Mouse (Mus musculus): ENCODE data around the gene Wdr90. TPM values are rescaled to one million over a fixed set of nuclear protein-coding genes. Genes with fewer than 3 reads are reported as not detected.

The Wdr90 gene
- total RNA-seq (2018; cell fraction: chromatin; rRNA removed): 10 to 100 TPM in 24 of 26 experiments, 1 to 10 TPM in 2; 6.3 to 54.1 (median 25.6) TPM
- 1 to 10 TPM in 18 of 26 experiments, under 1 TPM in 8; 0.58 to 3.5 (median 1.5) TPM for total RNA-seq (2018; cell fraction: cytosol; rRNA removed)
- 10 to 100 TPM in 11 of 26 experiments, 1 to 10 TPM in 15; 1.6 to 33.6 (median 8.0) TPM for total RNA-seq (2018; cell fraction: nucleus; rRNA removed)
- 1.5 to 2.9 TPM (median 2.5 TPM) in 3 replicates for polyA plus RNA-seq (2018)

GRCm38 (mm10) chr17:25860832-25861703 lies at the start of gene Wdr90:
Gene Wdr90 (minus strand): TSS chr17:25861501.
- Histone ChIP-seq H3K36me3 (ENCODE audit: inconsistent target) (no peaks in the 10 kb centered on the region), H3K27ac (peak within 1 kb of the TSS; percentile 27), H3K79me2 (ENCODE audit: inconsistent target) (no peaks in the 10 kb centered on the region; the same call in 1 of the 2 replicates), H3K4me3 (ENCODE audit: inconsistent target) (peak within 1 kb of the TSS; percentile 39)
- 4% methylated on average over 58 of the region's 65 CpGs for WGBS (ENCODE audit: missing documents)

GRCm38 (mm10) chr17:25907640-25908039 lies 46.3 kb upstream of the Wdr90 start:
- 90% methylated on average over 2 of the region's 2 CpGs for WGBS (ENCODE audit: missing documents)
- Histone ChIP-seq H3K4me3 (ENCODE audit: inconsistent target) (no peak overlapping the region), H3K79me2 (ENCODE audit: inconsistent target) (peaks cover 100% of the 10 kb centered on the region)

GRCm38 (mm10) chr17:25903061-25903460 lies 41.8 kb upstream of the Wdr90 start:
- WGBS (ENCODE audit: missing documents): 27% methylated on average over 3 of the region's 3 CpGs
- Histone ChIP-seq H3K4me3 (ENCODE audit: inconsistent target) (no peak overlapping the region), H3K27ac (no peak overlapping the region), H3K36me3 (ENCODE audit: inconsistent target) (peaks cover 4% of the 10 kb centered on the region; the same call in 1 of the 2 replicates), H3K79me2 (ENCODE audit: inconsistent target) (peaks cover 100% of the 10 kb centered on the region)

More at GRCm38 (mm10) chr17:25907640-25908039, 46.3 kb upstream of the Wdr90 start:
- Histone ChIP-seq H3K36me3 (ENCODE audit: inconsistent target) (no peaks in the 10 kb centered on the region; the same call in 1 of the 2 replicates), H3K27ac (no peak overlapping the region)

- Histone ChIP-seq H3K79me2 (ENCODE audit: inconsistent target) (peaks cover 100% of the 10 kb centered on the region), H3K27ac (no peak overlapping the region), H3K36me3 (ENCODE audit: inconsistent target) (peaks cover 4% of the 10 kb centered on the region; the same call in 1 of the 2 replicates), H3K4me3 (ENCODE audit: inconsistent target) (no peak overlapping the region)
- WGBS (ENCODE audit: missing documents): 100% methylated on average over 1 of the region's 1 CpGs
Observed at GRCm38 (mm10) chr17:25900193-25900592, 38.9 kb upstream of the Wdr90 start.

- Histone ChIP-seq H3K4me3 (ENCODE audit: inconsistent target) (no peak overlapping the region), H3K36me3 (ENCODE audit: inconsistent target) (peaks cover 9% of the 10 kb centered on the region; the same call in 1 of the 2 replicates), H3K79me2 (ENCODE audit: inconsistent target) (peaks cover 100% of the 10 kb centered on the region), H3K27ac (no peak overlapping the region)
- WGBS (ENCODE audit: missing documents): 97% methylated on average over 4 of the region's 12 CpGs
Observed at GRCm38 (mm10) chr17:25895891-25896290, 34.6 kb upstream of the Wdr90 start.

GRCm38 (mm10) chr17:25895415-25895814 lies 34.1 kb upstream of the Wdr90 start:
- H3K4me3 ChIP-seq (ENCODE audit: inconsistent target): no peak overlapping the region
- 14% methylated on average over 2 of the region's 2 CpGs for WGBS (ENCODE audit: missing documents)
- H3K79me2 ChIP-seq (ENCODE audit: inconsistent target): peaks cover 100% of the 10 kb centered on the region
- H3K36me3 ChIP-seq (ENCODE audit: inconsistent target): peaks cover 11% of the 10 kb centered on the region; the same call in 1 of the 2 replicates
- H3K27ac ChIP-seq: no peak overlapping the region

GRCm38 (mm10) chr17:25893975-25894617 lies 32.8 kb upstream of the Wdr90 start:
- Histone ChIP-seq H3K27ac (no peak overlapping the region), H3K4me3 (ENCODE audit: inconsistent target) (no peak overlapping the region), H3K36me3 (ENCODE audit: inconsistent target) (peaks cover 24% of the 10 kb centered on the region; the same call in 1 of the 2 replicates), H3K79me2 (ENCODE audit: inconsistent target) (peaks cover 94% of the 10 kb centered on the region)
- WGBS (ENCODE audit: missing documents): 36% methylated on average over 2 of the region's 2 CpGs

GRCm38 (mm10) chr17:25888837-25889236 lies 27.5 kb upstream of the Wdr90 start:
- peaks cover 42% of the 10 kb centered on the region for H3K79me2 ChIP-seq (ENCODE audit: inconsistent target)
- H3K27ac ChIP-seq: no peak overlapping the region
- no peak overlapping the region for H3K4me3 ChIP-seq (ENCODE audit: inconsistent target)
- 88% methylated on average over 2 of the region's 3 CpGs for WGBS (ENCODE audit: missing documents)
- peaks cover 62% of the 10 kb centered on the region for H3K36me3 ChIP-seq (ENCODE audit: inconsistent target)

GRCm38 (mm10) chr17:25887467-25887866 lies 26.2 kb upstream of the Wdr90 start:
- Histone ChIP-seq H3K27ac (no peak overlapping the region), H3K79me2 (ENCODE audit: inconsistent target) (peaks cover 28% of the 10 kb centered on the region), H3K36me3 (ENCODE audit: inconsistent target) (peaks cover 75% of the 10 kb centered on the region), H3K4me3 (ENCODE audit: inconsistent target) (no peak overlapping the region)
- 95% methylated on average over 10 of the region's 10 CpGs for WGBS (ENCODE audit: missing documents)

- H3K27ac ChIP-seq: no peak overlapping the region
- H3K79me2 ChIP-seq (ENCODE audit: inconsistent target): peaks cover 21% of the 10 kb centered on the region
- H3K4me3 ChIP-seq (ENCODE audit: inconsistent target): no peak overlapping the region
- H3K36me3 ChIP-seq (ENCODE audit: inconsistent target): peaks cover 82% of the 10 kb centered on the region
Observed at GRCm38 (mm10) chr17:25886806-25887205, 25.5 kb upstream of the Wdr90 start.

- 64% methylated on average over 4 of the region's 4 CpGs for WGBS (ENCODE audit: missing documents)
- no peak overlapping the region for H3K27ac ChIP-seq
- H3K36me3 ChIP-seq (ENCODE audit: inconsistent target): peaks cover 74% of the 10 kb centered on the region
- no peak overlapping the region for H3K4me3 ChIP-seq (ENCODE audit: inconsistent target)
- H3K79me2 ChIP-seq (ENCODE audit: inconsistent target): peaks cover 10% of the 10 kb centered on the region; the same call in 1 of the 2 replicates
Observed at GRCm38 (mm10) chr17:25885636-25886035, 24.3 kb upstream of the Wdr90 start.

- Histone ChIP-seq H3K27ac (no peak overlapping the region), H3K4me3 (ENCODE audit: inconsistent target) (no peak overlapping the region), H3K79me2 (ENCODE audit: inconsistent target) (no peaks in the 10 kb centered on the region; the same call in 1 of the 2 replicates), H3K36me3 (ENCODE audit: inconsistent target) (peaks cover 56% of the 10 kb centered on the region)
- WGBS (ENCODE audit: missing documents): 94% methylated on average over 3 of the region's 3 CpGs
Observed at GRCm38 (mm10) chr17:25883824-25884223, 22.5 kb upstream of the Wdr90 start.

GRCm38 (mm10) chr17:25883268-25883667 lies 22.0 kb upstream of the Wdr90 start:
- H3K79me2 ChIP-seq (ENCODE audit: inconsistent target): no peaks in the 10 kb centered on the region; the same call in 1 of the 2 replicates
- H3K4me3 ChIP-seq (ENCODE audit: inconsistent target): no peak overlapping the region
- 96% methylated on average over 8 of the region's 8 CpGs for WGBS (ENCODE audit: missing documents)
- H3K27ac ChIP-seq: no peak overlapping the region
- peaks cover 50% of the 10 kb centered on the region for H3K36me3 ChIP-seq (ENCODE audit: inconsistent target)

GRCm38 (mm10) chr17:25882306-25882705 lies 21.0 kb upstream of the Wdr90 start:
- WGBS (ENCODE audit: missing documents): 83% methylated on average over 5 of the region's 5 CpGs
- peaks cover 41% of the 10 kb centered on the region for H3K36me3 ChIP-seq (ENCODE audit: inconsistent target)
- H3K4me3 ChIP-seq (ENCODE audit: inconsistent target): no peak overlapping the region
- H3K27ac ChIP-seq: no peak overlapping the region
- H3K79me2 ChIP-seq (ENCODE audit: inconsistent target): no peaks in the 10 kb centered on the region; the same call in 1 of the 2 replicates
